Mouse (Mus musculus) MEL (cell line): ENCODE results near the gene Daam1. TPM values are rescaled to one million over a fixed set of nuclear protein-coding genes. Genes with fewer than 3 reads are reported as not detected.
A peak's percentile ranks its signal among the peaks of the same experiment; 100 is the strongest.

Experiments used
- DNase-seq: peaks from one replicate; pipeline ENCODE4 v3.0.0; 2011; ENCODE audit warnings: low read depth, low spot score
- H3K27ac ChIP-seq: 2 replicates; pipeline ENCODE4 v1.5.1; 2012; ENCODE audit warnings: low read depth, mild to moderate bottlenecking, control low read depth, low read length, moderate library complexity; ENCODE audit not compliant: control insufficient read depth
- H3K27me3 ChIP-seq, 2 experiments: fragments of 150-350 bp in 1 of 2; sonication (generic) in 1 of 2; 2 replicates each; pipeline ENCODE4 v1.6.1; 2012; ENCODE audit warnings: low read length in 2 of 2, mild to moderate bottlenecking in 2 of 2, improper control_type of control experiment in 1 of 2, moderate library complexity in 1 of 2; ENCODE audit not compliant: insufficient read depth in 2 of 2, control insufficient read depth in 1 of 2
- H3K36me3 ChIP-seq, 2 experiments: 2 replicates each; pipeline ENCODE4 v1.6.1; 2012 to 2014; ENCODE audit warnings: low read length in 2 of 2, improper control_type of control experiment in 1 of 2, inconsistent platforms in 1 of 2, mild to moderate bottlenecking in 1 of 2; ENCODE audit not compliant: insufficient read depth in 2 of 2, control insufficient read depth in 1 of 2
- H3K4me1 ChIP-seq, 2 experiments: fragments of 150-350 bp in 1 of 2; sonication (generic) in 1 of 2; 2 replicates each; pipeline ENCODE4 v1.6.1; 2012; ENCODE audit warnings: low read length in 2 of 2, improper control_type of control experiment in 1 of 2, mild to moderate bottlenecking in 1 of 2; ENCODE audit not compliant: insufficient read depth in 2 of 2, control insufficient read depth in 1 of 2
- H3K4me3 ChIP-seq, 2 experiments: fragments of 150-350 bp in 1 of 2; sonication (generic) in 1 of 2; 2 replicates each; pipeline ENCODE4 v1.5.1; 2012; ENCODE audit warnings: low read depth in 2 of 2, low read length in 2 of 2, mild to moderate bottlenecking in 2 of 2, moderate library complexity in 2 of 2, control low read depth in 1 of 2, improper control_type of control experiment in 1 of 2; ENCODE audit not compliant: control insufficient read depth in 1 of 2, insufficient read depth in 1 of 2
- H3K79me2 ChIP-seq: 2 replicates; pipeline ENCODE4 v1.6.1; 2012; ENCODE audit warnings: mild to moderate bottlenecking, low read length, moderate library complexity; ENCODE audit not compliant: control insufficient read depth, poor library complexity, insufficient read depth
- H3K9ac ChIP-seq: 2 replicates; pipeline ENCODE4 v1.6.1; 2012; ENCODE audit warnings: low read depth, mild to moderate bottlenecking, control low read depth, low read length, moderate library complexity; ENCODE audit not compliant: control insufficient read depth, poor library complexity, severe bottlenecking
- H3K9me3 ChIP-seq: fragments of 150-350 bp; sonication (generic); replicated peaks from 2 replicates; pipeline ENCODE4 v1.6.1; 2012; ENCODE audit warnings: mild to moderate bottlenecking, low read length, improper control_type of control experiment, moderate library complexity; ENCODE audit not compliant: insufficient read depth
- BHLHE40 ChIP-seq: IDR thresholded peaks from 2 replicates; pipeline ENCODE4 v1.6.1; 2012; ENCODE audit warnings: low read depth, mild to moderate bottlenecking, inconsistent platforms, low read length, improper control_type of control experiment, borderline replicate concordance
- CHD1 ChIP-seq: IDR thresholded peaks from 2 replicates; pipeline ENCODE4 v1.6.1; 2012; ENCODE audit warnings: low read depth, mild to moderate bottlenecking, inconsistent platforms, low read length, improper control_type of control experiment
- CHD2 ChIP-seq: IDR thresholded peaks from 2 replicates; pipeline ENCODE4 v1.6.1; 2011; ENCODE audit warnings: low read length, improper control_type of control experiment
- CTCF ChIP-seq, 3 experiments: IDR thresholded peaks in 2 of 3; conservative IDR thresholded peaks in 1 of 3; 2 replicates each; pipeline ENCODE4 v1.5.1; 2011 to 2012; ENCODE audit warnings: low read length in 3 of 3, low read depth in 2 of 3, mild to moderate bottlenecking in 2 of 3, improper control_type of control experiment in 1 of 3, inconsistent platforms in 1 of 3, mixed read lengths in 1 of 3, moderate library complexity in 1 of 3; ENCODE audit not compliant: control insufficient read depth in 1 of 3, insufficient read depth in 1 of 3, poor library complexity in 1 of 3, severe bottlenecking in 1 of 3
- E2F4 ChIP-seq: IDR thresholded peaks from 2 replicates; pipeline ENCODE4 v1.6.1; 2011; ENCODE audit warnings: low read depth, low read length, improper control_type of control experiment, borderline replicate concordance
- ELF1 ChIP-seq: IDR thresholded peaks from 2 replicates; pipeline ENCODE4 v1.6.1; 2014; ENCODE audit warnings: low read depth, mild to moderate bottlenecking, inconsistent platforms, low read length, improper control_type of control experiment, moderate library complexity
- EP300 ChIP-seq, 2 experiments: IDR thresholded peaks; 2 replicates each; pipeline ENCODE4 v1.6.1; 2011; ENCODE audit warnings: improper control_type of control experiment in 2 of 2, low read length in 2 of 2, low read depth in 1 of 2, mild to moderate bottlenecking in 1 of 2
- ETS1 ChIP-seq: IDR thresholded peaks from 2 replicates; pipeline ENCODE4 v1.6.1; 2012; ENCODE audit warnings: low read depth, mild to moderate bottlenecking, inconsistent platforms, low read length, improper control_type of control experiment, moderate library complexity
- GABPA ChIP-seq: IDR thresholded peaks from 2 replicates; pipeline ENCODE4 v1.6.1; 2012; ENCODE audit warnings: low read depth, mild to moderate bottlenecking, inconsistent platforms, low read length, improper control_type of control experiment, moderate library complexity
- GATA1 ChIP-seq: IDR thresholded peaks from 2 replicates; pipeline ENCODE4 v1.6.1; 2011; ENCODE audit warnings: low read depth, low read length, improper control_type of control experiment
- HCFC1 ChIP-seq: IDR thresholded peaks from 2 replicates; pipeline ENCODE4 v1.6.1; 2012; ENCODE audit warnings: low read depth, mild to moderate bottlenecking, inconsistent platforms, low read length, improper control_type of control experiment, moderate library complexity
- JUND ChIP-seq: IDR thresholded peaks from 2 replicates; pipeline ENCODE4 v1.6.1; 2011; ENCODE audit warnings: low read depth, mild to moderate bottlenecking, improper control_type of control experiment, low read length
- KAT2A ChIP-seq: conservative IDR thresholded peaks from 2 replicates; pipeline ENCODE4 v1.6.1; 2012; ENCODE audit warnings: low read depth, low read length, improper control_type of control experiment, inconsistent platforms
- MAFK ChIP-seq: IDR thresholded peaks from 2 replicates; pipeline ENCODE4 v1.6.1; 2011; ENCODE audit warnings: low read depth, mild to moderate bottlenecking, low read length, improper control_type of control experiment, borderline replicate concordance
- MAZ ChIP-seq: IDR thresholded peaks from 2 replicates; pipeline ENCODE4 v1.6.1; 2012; ENCODE audit warnings: low read depth, mild to moderate bottlenecking, inconsistent platforms, low read length, improper control_type of control experiment
- MEF2A ChIP-seq: IDR thresholded peaks from 2 replicates; pipeline ENCODE4 v1.6.1; 2014; ENCODE audit warnings: low read depth, mild to moderate bottlenecking, inconsistent platforms, low read length, improper control_type of control experiment; ENCODE audit not compliant: poor library complexity, insufficient replicate concordance, severe bottlenecking; ENCODE audit errors: extremely low read depth
- MXI1 ChIP-seq: IDR thresholded peaks from 2 replicates; pipeline ENCODE4 v1.6.1; 2011; ENCODE audit warnings: mild to moderate bottlenecking, low read depth, low read length, improper control_type of control experiment
- MYB ChIP-seq: IDR thresholded peaks from 2 replicates; pipeline ENCODE4 v1.6.1; 2011; ENCODE audit warnings: mild to moderate bottlenecking, low read depth, low read length, improper control_type of control experiment
- MYC ChIP-seq: IDR thresholded peaks from 2 replicates; pipeline ENCODE4 v1.6.1; 2011; ENCODE audit warnings: low read depth, mild to moderate bottlenecking, low read length, improper control_type of control experiment, moderate library complexity
- NELFE ChIP-seq: IDR thresholded peaks from 2 replicates; pipeline ENCODE4 v1.6.1; 2011; ENCODE audit warnings: low read depth, low read length, improper control_type of control experiment
- NRF1 ChIP-seq: IDR thresholded peaks from 2 replicates; pipeline ENCODE4 v1.6.1; 2014; ENCODE audit warnings: low read depth, mild to moderate bottlenecking, inconsistent platforms, low read length, improper control_type of control experiment, moderate library complexity; ENCODE audit not compliant: poor library complexity, insufficient read depth, severe bottlenecking
- POLR2A ChIP-seq, 2 experiments: IDR thresholded peaks; 2 replicates each; pipeline ENCODE4 v1.6.1; 2011 to 2012; ENCODE audit warnings: low read length in 2 of 2, mild to moderate bottlenecking in 2 of 2, control low read depth in 1 of 2, improper control_type of control experiment in 1 of 2, low read depth in 1 of 2, moderate library complexity in 1 of 2; ENCODE audit not compliant: control insufficient read depth in 1 of 2, insufficient read depth in 1 of 2, poor library complexity in 1 of 2
- POLR2AphosphoS2 ChIP-seq: IDR thresholded peaks from 2 replicates; pipeline ENCODE4 v1.6.1; 2011; ENCODE audit warnings: low read length, improper control_type of control experiment
- POLR2AphosphoS5 ChIP-seq: IDR thresholded peaks from 2 replicates; pipeline ENCODE4 v1.6.1; 2012; ENCODE audit warnings: low read depth, borderline replicate concordance, mild to moderate bottlenecking, inconsistent platforms, low read length, moderate library complexity, mixed read lengths
- RAD21 ChIP-seq: IDR thresholded peaks from 2 replicates; pipeline ENCODE4 v1.6.1; 2011; ENCODE audit warnings: mild to moderate bottlenecking, low read depth, low read length, improper control_type of control experiment
- RCOR1 ChIP-seq: IDR thresholded peaks from 2 replicates; pipeline ENCODE4 v1.6.1; 2012; ENCODE audit warnings: low read depth, mild to moderate bottlenecking, inconsistent platforms, low read length, improper control_type of control experiment
- SIN3A ChIP-seq: IDR thresholded peaks from 2 replicates; pipeline ENCODE4 v1.6.1; 2012; ENCODE audit warnings: low read length, improper control_type of control experiment, inconsistent platforms
- SMC3 ChIP-seq: IDR thresholded peaks from 2 replicates; pipeline ENCODE4 v1.6.1; 2011; ENCODE audit warnings: low read depth, low read length, improper control_type of control experiment
- TAL1 ChIP-seq: IDR thresholded peaks from 2 replicates; pipeline ENCODE4 v1.6.1; 2012; ENCODE audit warnings: mild to moderate bottlenecking, inconsistent platforms, low read length, moderate library complexity, mixed read lengths
- TBP ChIP-seq: IDR thresholded peaks from 2 replicates; pipeline ENCODE4 v1.8.0; 2011; ENCODE audit warnings: low read depth, low read length, improper control_type of control experiment
- UBTF ChIP-seq: IDR thresholded peaks from 2 replicates; pipeline ENCODE4 v1.6.1; 2012; ENCODE audit warnings: low read depth, mild to moderate bottlenecking, inconsistent platforms, low read length, improper control_type of control experiment, moderate library complexity, borderline replicate concordance; ENCODE audit not compliant: insufficient read depth
- USF1 ChIP-seq: IDR thresholded peaks from 2 replicates; pipeline ENCODE4 v1.6.1; 2014; ENCODE audit warnings: low read depth, mild to moderate bottlenecking, inconsistent platforms, low read length, improper control_type of control experiment, moderate library complexity
- USF2 ChIP-seq, 2 experiments: IDR thresholded peaks; 2 replicates each; pipeline ENCODE4 v1.6.1; 2011 to 2012; ENCODE audit warnings: improper control_type of control experiment in 2 of 2, low read length in 2 of 2, borderline replicate concordance in 1 of 2, inconsistent platforms in 1 of 2, low read depth in 1 of 2, mild to moderate bottlenecking in 1 of 2; ENCODE audit not compliant: insufficient read depth in 1 of 2
- ZC3H11A ChIP-seq: IDR thresholded peaks from 2 replicates; pipeline ENCODE4 v1.6.1; 2012; ENCODE audit warnings: low read depth, mild to moderate bottlenecking, inconsistent platforms, low read length, improper control_type of control experiment
- ZKSCAN1 ChIP-seq: IDR thresholded peaks from 2 replicates; pipeline ENCODE4 v1.6.1; 2012; ENCODE audit warnings: low read depth, mild to moderate bottlenecking, inconsistent platforms, low read length, improper control_type of control experiment, moderate library complexity
- ZMIZ1 ChIP-seq: IDR thresholded peaks from 2 replicates; pipeline ENCODE4 v1.6.1; 2012; ENCODE audit warnings: low read depth, mild to moderate bottlenecking, inconsistent platforms, low read length, improper control_type of control experiment, moderate library complexity
- ZNF384 ChIP-seq: IDR thresholded peaks from 2 replicates; pipeline ENCODE4 v1.6.1; 2012; ENCODE audit warnings: low read depth, mild to moderate bottlenecking, inconsistent platforms, low read length, improper control_type of control experiment
- polyA plus RNA-seq, 2 experiments: library from polyadenylated mRNA; stranded (reverse) in 1 of 2; unstranded in 1 of 2; fragments of >175 nt in 1 of 2; fragments of >200 nt in 1 of 2; gene quantifications; 2 replicates each; pipeline versions ENCODE4 v1.2.1 to v1.2.4; 2012; ENCODE audit warnings: low replicate concordance in 2 of 2, low read depth in 1 of 2; ENCODE audit not compliant: insufficient read length in 2 of 2, insufficient read depth in 1 of 2, missing spikeins in 1 of 2
- total RNA-seq: library from RNA; depleted of rRNA; stranded (reverse); fragments of 300-350 nt; gene quantifications from 2 replicates; pipeline ENCODE4 v1.2.3, GENCODE M21; 2012

Gene Daam1
- total and polyA plus RNA-seq, 3 experiments, result 9.2 to 12.0 TPM; not detected in 1

GRCm38 (mm10) chr12:71892996-71893605, 62.2 kb downstream of the Daam1 start:
- H3K36me3 ChIP-seq, result peaks cover 2 to 21% of the 10 kb centered on the region in 2 experiments; a peak in 3 of 4 replicates
- no peaks in the 10 kb centered on the region for H3K9me3 ChIP-seq
- peaks cover 16 to 30% of the 10 kb centered on the region in 2 experiments for H3K4me1 ChIP-seq
- DNase-seq, result peak; percentile 65
- H3K27me3 ChIP-seq, result no peaks in the 10 kb centered on the region
- no peak overlapping the region for H3K4me3 ChIP-seq
- H3K79me2 ChIP-seq, result peaks cover 5% of the 10 kb centered on the region; the same call in 1 of the 2 replicates
- peak overlapping the region; percentile 19; the same call in 1 of the 2 replicates for H3K9ac ChIP-seq
- peak overlapping the region; percentile 47 for H3K27ac ChIP-seq
- TF ChIP-seq USF2 (IDR thresholded peaks at IDR 0.05; ENCODE audit: borderline replicate concordance in 1 of 2, insufficient read depth in 1 of 2, low read depth in 1 of 2, low read length in 2 of 2), result no peak
- no peak for TF ChIP-seq E2F4
- TF ChIP-seq MXI1, result no peak
- no peak for TF ChIP-seq CHD1
- no peak for TF ChIP-seq ZC3H11A
- TF ChIP-seq POLR2AphosphoS5, result no peak
- TF ChIP-seq SMC3, result no peak
- peak; percentile 96 for TF ChIP-seq ETS1
- TF ChIP-seq TAL1, result no peak
- no peak for TF ChIP-seq MAZ
- no peak for TF ChIP-seq TBP
- TF ChIP-seq RCOR1, result no peak
- no peak for TF ChIP-seq NELFE
- TF ChIP-seq POLR2A (IDR thresholded peaks at IDR 0.05; ENCODE audit: control insufficient read depth in 1 of 2, insufficient read depth in 1 of 2, low read depth in 1 of 2, low read length in 2 of 2, poor library complexity in 1 of 2), result no peak
- peak; percentile 93 for TF ChIP-seq MAFK
- TF ChIP-seq NRF1, result no peak
- TF ChIP-seq KAT2A, result no peak
- no peak for TF ChIP-seq HCFC1
- TF ChIP-seq EP300 (IDR thresholded peaks at IDR 0.05; ENCODE audit: low read depth in 1 of 2, low read length in 2 of 2), result peak; percentile 63 to 82
- no peak for TF ChIP-seq POLR2AphosphoS2
- no peak for TF ChIP-seq BHLHE40
- peak; percentile 56; the same call in 1 of the 2 replicates for TF ChIP-seq GABPA
- no peak for TF ChIP-seq USF1
- no peak for TF ChIP-seq ZKSCAN1
- no peak for TF ChIP-seq UBTF
- TF ChIP-seq GATA1, result 0 out of 2 replicates have a peak, but pooled peaks have one; percentile 36
- TF ChIP-seq ZNF384, result no peak
- no peak for TF ChIP-seq CTCF (IDR thresholded peaks at IDR 0.05 in 2 of 3, conservative IDR thresholded peaks at IDR 0.05 in 1 of 3; ENCODE audit: control insufficient read depth in 1 of 3, insufficient read depth in 1 of 3, low read depth in 2 of 3, low read length in 3 of 3, poor library complexity in 1 of 3, severe bottlenecking in 1 of 3)
- TF ChIP-seq MYB, result no peak
- TF ChIP-seq ZMIZ1, result no peak
- TF ChIP-seq MEF2A, result no peak
- TF ChIP-seq JUND, result no peak
- TF ChIP-seq MYC, result no peak
- TF ChIP-seq SIN3A, result peak; percentile 53; the same call in 1 of the 2 replicates
- TF ChIP-seq RAD21, result no peak
- TF ChIP-seq ELF1, result no peak
- TF ChIP-seq CHD2, result no peak
